In genomic region chr8:85871660-85872059, GRCm38 (mm10) we compare ENCODE assay signal across 10 mouse cellular contexts. TPM values are rescaled to one million over a fixed set of nuclear protein-coding genes. Genes with fewer than 3 reads are reported as not detected.
DNase-seq lines count a peak whose midpoint lies in the region; ATAC-seq and TF ChIP-seq lines count a peak whose summit lies in the region.
"Had no signal": no experiment of that assay in that cellular context is flagged by ENCODE, and none has a peak within 500 bp of the region (broad histone marks: within the 10 kb centered on the region; RNA-seq: fewer than 3 reads in every experiment).

No protein-coding gene starts in this region.

- 59% methylated on average over 2 of the region's 2 CpGs for WGBS in hindbrain, postnatal 0 days
- 84% methylated on average over 2 of the region's 2 CpGs for WGBS in hindbrain, embryonic 13.5 days
- WGBS in kidney, postnatal 0 days: 51% methylated on average over 2 of the region's 2 CpGs

- no peak overlapping the region for H3K9ac ChIP-seq in hindbrain, postnatal 0 days (replicated peaks; ENCODE audit: low read length)
- no peak overlapping the region for H3K9ac ChIP-seq in hindbrain, embryonic 13.5 days
- no peak overlapping the region for H3K9ac ChIP-seq in kidney, postnatal 0 days (ENCODE audit: low read depth, low read length)

- no peak for TF ChIP-seq CTCF in hindbrain, postnatal 0 days (IDR thresholded peaks at IDR 0.05; ENCODE audit: low read depth)
- no peak for TF ChIP-seq CTCF in kidney, postnatal 0 days (IDR thresholded peaks at IDR 0.05; ENCODE audit: low read depth)

- no peak for ATAC-seq in hindbrain, postnatal 0 days
- no peak for ATAC-seq in hindbrain, embryonic 13.5 days (ENCODE audit: low FRiP score)
- ATAC-seq in kidney, postnatal 0 days (replicated peaks; ENCODE audit: low FRiP score, low read depth): no peak
- ATAC-seq in activated CD4-positive, CD25-positive, alpha-beta regulatory T cell, adult 4 months: no peak

- H3K27ac ChIP-seq in hindbrain, postnatal 0 days: peak overlapping the region; percentile 5; the same call in 1 of the 2 replicates
- no peak overlapping the region for H3K27ac ChIP-seq in hindbrain, embryonic 13.5 days
- H3K27ac ChIP-seq in kidney, postnatal 0 days: 0 out of 2 replicates have a peak overlapping the region, but pooled peaks have one; percentile 19

- H3K27me3 ChIP-seq in hindbrain, postnatal 0 days (ENCODE audit: insufficient read depth, low read length): no peaks in the 10 kb centered on the region
- no peaks in the 10 kb centered on the region for H3K27me3 ChIP-seq in hindbrain, embryonic 13.5 days
- H3K27me3 ChIP-seq in kidney, postnatal 0 days (ENCODE audit: insufficient read depth, low read length): no peaks in the 10 kb centered on the region
- H3K27me3 ChIP-seq: megakaryocyte, embryonic 14.5 days had no signal

- H3K4me1 ChIP-seq in hindbrain, postnatal 0 days (ENCODE audit: insufficient read depth, low read length): no peaks in the 10 kb centered on the region
- no peaks in the 10 kb centered on the region for H3K4me1 ChIP-seq in hindbrain, embryonic 13.5 days (replicated peaks)
- H3K4me1 ChIP-seq in kidney, postnatal 0 days (replicated peaks; ENCODE audit: insufficient read depth, low read length): no peaks in the 10 kb centered on the region

- H3K4me3 ChIP-seq in hindbrain, postnatal 0 days (ENCODE audit: low read length): no peak overlapping the region
- no peak overlapping the region for H3K4me3 ChIP-seq in hindbrain, embryonic 13.5 days
- H3K4me3 ChIP-seq in kidney, postnatal 0 days (replicated peaks; ENCODE audit: low read depth, low read length): no peak overlapping the region
- H3K4me3 ChIP-seq: megakaryocyte, embryonic 14.5 days had no signal

- no peak overlapping the region for H3K4me2 ChIP-seq in hindbrain, postnatal 0 days (ENCODE audit: low read depth, low read length)
- H3K4me2 ChIP-seq in hindbrain, embryonic 13.5 days: no peak overlapping the region
- H3K4me2 ChIP-seq in kidney, postnatal 0 days (ENCODE audit: low read length): no peak overlapping the region

- DNase-seq in hindbrain, postnatal 0 days (ENCODE audit: low spot score): peak; percentile 29
- DNase-seq in gonadal fat pad, adult 2 months (ENCODE audit: low read depth): peak; percentile 99
- DNase-seq in kidney, postnatal 0 days (ENCODE audit: low spot score): peak; percentile 86
- peak; percentile 26 to 28 for DNase-seq in lung, postnatal 4 days
- DNase-seq in embryo, embryonic 10.5 days (ENCODE audit: low spot score): no peak
- no peak for DNase-seq in spleen, adult 12 weeks (ENCODE audit: low spot score)
- DNase-seq: adrenal gland, adult 8-10 months had no signal

- no peaks in the 10 kb centered on the region for H3K36me3 ChIP-seq in hindbrain, postnatal 0 days (ENCODE audit: insufficient read depth, low read length)
- no peaks in the 10 kb centered on the region for H3K36me3 ChIP-seq in hindbrain, embryonic 13.5 days
- no peaks in the 10 kb centered on the region for H3K36me3 ChIP-seq in kidney, postnatal 0 days (ENCODE audit: insufficient read depth, low read length)

- no peaks in the 10 kb centered on the region for H3K9me3 ChIP-seq in hindbrain, postnatal 0 days (ENCODE audit: low read length)
- no peaks in the 10 kb centered on the region for H3K9me3 ChIP-seq in hindbrain, embryonic 13.5 days
- no peaks in the 10 kb centered on the region for H3K9me3 ChIP-seq in kidney, postnatal 0 days (replicated peaks; ENCODE audit: low read length)
- H3K9me3 ChIP-seq: megakaryocyte, embryonic 14.5 days had no signal

RNA-seq across cellular contexts. Expression of gene Phkb, which starts 30.9 kb away (rescaled TPM):
- 31.2 and 31.8 TPM in 2 replicates for total RNA-seq in hindbrain, postnatal 0 days (2014; rRNA removed)
- polyA plus RNA-seq in hindbrain, postnatal 0 days (2015; fragmentation: Nextera tagmentation; extraction: Ambion mirVana): 32.3 and 34.7 TPM in 2 replicates
- polyA plus RNA-seq in hindbrain, embryonic 13.5 days (2015; fragmentation: Nextera tagmentation; extraction: Ambion mirVana): 41.0 and 42.2 TPM in 2 replicates
- 12.7 and 17.5 TPM in 2 replicates for polyA plus RNA-seq in gonadal fat pad, adult 2 months (2012; rRNA removed)
- polyA plus RNA-seq in kidney, postnatal 0 days (2015; fragmentation: Nextera tagmentation; extraction: Ambion mirVana): 43.3 and 44.8 TPM in 2 replicates
- polyA plus RNA-seq in activated CD4-positive, CD25-positive, alpha-beta regulatory T cell, adult 4 months (2017; shearing (Covaris generic)): 10 to 100 TPM; 22.2 to 25.8 TPM

RNA-seq across cellular contexts. Expression of gene Itfg1, which starts 30.9 kb away (rescaled TPM):
- 212 and 219 TPM in 2 replicates for total RNA-seq in hindbrain, postnatal 0 days (2014; rRNA removed)
- 197 and 201 TPM in 2 replicates for polyA plus RNA-seq in hindbrain, postnatal 0 days (2015; fragmentation: Nextera tagmentation; extraction: Ambion mirVana)
- 161 and 163 TPM in 2 replicates for polyA plus RNA-seq in hindbrain, embryonic 13.5 days (2015; fragmentation: Nextera tagmentation; extraction: Ambion mirVana)
- 23.8 and 24.5 TPM in 2 replicates for polyA plus RNA-seq in gonadal fat pad, adult 2 months (2012; rRNA removed)
- 86.5 and 88.1 TPM in 2 replicates for polyA plus RNA-seq in kidney, postnatal 0 days (2015; fragmentation: Nextera tagmentation; extraction: Ambion mirVana)
- 10 to 100 TPM; 19.0 to 20.7 TPM for polyA plus RNA-seq in activated CD4-positive, CD25-positive, alpha-beta regulatory T cell, adult 4 months (2017; shearing (Covaris generic))

Comparison
In these comparisons a context has a peak if more than half of its experiments do, and no peak if none do; other contexts are left out.
1. DNase-seq: peak in hindbrain, postnatal 0 days (single experiment), gonadal fat pad, adult 2 months (single experiment), kidney, postnatal 0 days (single experiment) and lung, postnatal 4 days (2 of 2); none in embryo, embryonic 10.5 days (single experiment) and spleen, adult 12 weeks (single experiment).